Mouse (Mus musculus) ES-Bruce4 (cell line): ENCODE data around the gene Ramp2. TPM values are rescaled to one million over a fixed set of nuclear protein-coding genes. Genes with fewer than 3 reads are reported as not detected.

ENCODE experiments used
- H3K27ac ChIP-seq: 2 replicates; pipeline ENCODE4 v1.5.1; 2012; ENCODE audit warnings: low read length, inconsistent platforms; ENCODE audit not compliant: insufficient read depth
- H3K27me3 ChIP-seq: 2 replicates; pipeline ENCODE4 v1.6.1; 2012; ENCODE audit warnings: mild to moderate bottlenecking, low read length, inconsistent platforms; ENCODE audit not compliant: control insufficient read depth, poor library complexity, insufficient read depth, severe bottlenecking
- H3K36me3 ChIP-seq: 2 replicates; pipeline ENCODE4 v1.6.1; 2012; ENCODE audit warnings: inconsistent platforms, mild to moderate bottlenecking, low read length, moderate library complexity; ENCODE audit not compliant: control insufficient read depth, poor library complexity, insufficient read depth, severe bottlenecking
- H3K4me1 ChIP-seq: one replicate; pipeline ENCODE4 v1.8.1; 2011; ENCODE audit warnings: low read length; ENCODE audit not compliant: control insufficient read depth, insufficient read depth
- H3K4me3 ChIP-seq: 2 replicates; pipeline ENCODE4 v1.5.1; 2011; ENCODE audit warnings: low read depth, mild to moderate bottlenecking, low read length
- H3K9ac ChIP-seq: 2 replicates; pipeline ENCODE4 v1.6.1; 2012; ENCODE audit warnings: low read depth, mild to moderate bottlenecking, inconsistent platforms; ENCODE audit not compliant: poor library complexity, severe bottlenecking
- H3K9me3 ChIP-seq: replicated peaks from 2 replicates; pipeline ENCODE4 v1.6.1; 2012; ENCODE audit warnings: mild to moderate bottlenecking, low read length, inconsistent platforms; ENCODE audit not compliant: control insufficient read depth, poor library complexity, insufficient read depth, severe bottlenecking
- CTCF ChIP-seq: IDR thresholded peaks from one replicate; pipeline ENCODE4 v1.8.1; 2011; ENCODE audit warnings: low read depth, low read length
- EP300 ChIP-seq: IDR thresholded peaks from 2 replicates; pipeline ENCODE4 v1.6.1; 2011; ENCODE audit warnings: low read depth, low read length; ENCODE audit not compliant: insufficient read depth
- POLR2A ChIP-seq: IDR thresholded peaks from one replicate; pipeline ENCODE4 v1.8.1; 2011; ENCODE audit warnings: low read length; ENCODE audit not compliant: insufficient read depth
- polyA plus RNA-seq: library from polyadenylated mRNA; stranded (reverse); fragments of >200 nt; gene quantifications from 2 replicates; pipeline ENCODE4 v1.2.4, GENCODE M21; 2011; ENCODE audit warnings: low read depth; ENCODE audit not compliant: missing spikeins, insufficient read depth, insufficient read length

Gene Ramp2
- polyA plus RNA-seq, 1 experiment = 4.9 TPM

- H3K4me1 ChIP-seq = no peaks in the 10 kb centered on the region
- no peak overlapping the region for H3K4me3 ChIP-seq
- no peak overlapping the region for H3K9ac ChIP-seq
- 0 out of 2 replicates have a peak, but pooled peaks cover 12% of the 10 kb centered on the region for H3K36me3 ChIP-seq
- TF ChIP-seq EP300 = no peak
- no peak for TF ChIP-seq CTCF
- TF ChIP-seq POLR2A = no peak
- no peaks in the 10 kb centered on the region for H3K27me3 ChIP-seq
- no peaks in the 10 kb centered on the region for H3K9me3 ChIP-seq
- H3K27ac ChIP-seq = no peak overlapping the region
These were observed 10.3 kb downstream of the Ramp2 start for GRCm38 (mm10) chr11:101255826-101256775.

- H3K27ac ChIP-seq = no peak overlapping the region
- TF ChIP-seq CTCF (no peak), EP300 (no peak), POLR2A (no peak)
- no peak overlapping the region for H3K9ac ChIP-seq
- H3K4me3 ChIP-seq = no peak overlapping the region
- H3K9me3 ChIP-seq = no peaks in the 10 kb centered on the region
- 0 out of 2 replicates have a peak, but pooled peaks cover 4% of the 10 kb centered on the region for H3K27me3 ChIP-seq
- H3K36me3 ChIP-seq = 0 out of 2 replicates have a peak, but pooled peaks cover 12% of the 10 kb centered on the region
- H3K4me1 ChIP-seq = peaks cover 2% of the 10 kb centered on the region
These were observed 13.5 kb downstream of the Ramp2 start for GRCm38 (mm10) chr11:101259261-101259712.

- 0 out of 2 replicates have a peak, but pooled peaks have one; percentile 3 for TF ChIP-seq EP300
- no peak for TF ChIP-seq CTCF
- no peak for TF ChIP-seq POLR2A
- no peak within 1 kb of the TSS for H3K27ac ChIP-seq
- H3K4me1 ChIP-seq = peaks cover 2% of the 10 kb centered on the region
- H3K27me3 ChIP-seq = 0 out of 2 replicates have a peak, but pooled peaks cover 4% of the 10 kb centered on the region
- H3K9ac ChIP-seq = peak within 1 kb of the TSS; percentile 71
- peak within 1 kb of the TSS; percentile 58 for H3K4me3 ChIP-seq
- 0 out of 2 replicates have a peak, but pooled peaks cover 12% of the 10 kb centered on the region for H3K36me3 ChIP-seq
- H3K9me3 ChIP-seq = no peaks in the 10 kb centered on the region
These were observed 14.4 kb downstream of the Ramp2 start, which contains the start of gene Wnk4 for GRCm38 (mm10) chr11:101259948-101260825. Wnk4 (plus strand) TSS chr11:101260567.

- no peak overlapping the region for H3K27ac ChIP-seq
- H3K36me3 ChIP-seq = 0 out of 2 replicates have a peak, but pooled peaks cover 10% of the 10 kb centered on the region
- H3K9me3 ChIP-seq = no peaks in the 10 kb centered on the region
- peaks cover 2% of the 10 kb centered on the region for H3K4me1 ChIP-seq
- peak overlapping the region; percentile 58 for H3K4me3 ChIP-seq
- peak overlapping the region; percentile 71 for H3K9ac ChIP-seq
- TF ChIP-seq EP300 = no peak
- no peak for TF ChIP-seq CTCF
- TF ChIP-seq POLR2A = no peak
- H3K27me3 ChIP-seq = 0 out of 2 replicates have a peak, but pooled peaks cover 5% of the 10 kb centered on the region
These were observed 15.1 kb downstream of the Ramp2 start for GRCm38 (mm10) chr11:101260826-101261380.

GRCm38 (mm10) chr11:101262272-101262967 is 16.6 kb downstream of the Ramp2 start:
- 0 out of 2 replicates have a peak overlapping the region, but pooled peaks have one; percentile 9 for H3K4me3 ChIP-seq
- no peak overlapping the region for H3K9ac ChIP-seq
- peaks cover 2% of the 10 kb centered on the region for H3K4me1 ChIP-seq
- H3K36me3 ChIP-seq = 0 out of 2 replicates have a peak, but pooled peaks cover under 1% of the 10 kb centered on the region
- no peak overlapping the region for H3K27ac ChIP-seq
- TF ChIP-seq EP300 = no peak
- TF ChIP-seq CTCF = no peak
- no peak for TF ChIP-seq POLR2A
- peaks cover 8% of the 10 kb centered on the region; the same call in 1 of the 2 replicates for H3K27me3 ChIP-seq
- no peaks in the 10 kb centered on the region for H3K9me3 ChIP-seq
